Mouse (Mus musculus): ENCODE results near the gene Aldh6a1. TPM values are rescaled to one million over a fixed set of nuclear protein-coding genes. Genes with fewer than 3 reads are reported as not detected.

Gene Aldh6a1
- polyA plus RNA-seq, 1 experiment from 2014 or later, result 25.5 TPM

DNA sequence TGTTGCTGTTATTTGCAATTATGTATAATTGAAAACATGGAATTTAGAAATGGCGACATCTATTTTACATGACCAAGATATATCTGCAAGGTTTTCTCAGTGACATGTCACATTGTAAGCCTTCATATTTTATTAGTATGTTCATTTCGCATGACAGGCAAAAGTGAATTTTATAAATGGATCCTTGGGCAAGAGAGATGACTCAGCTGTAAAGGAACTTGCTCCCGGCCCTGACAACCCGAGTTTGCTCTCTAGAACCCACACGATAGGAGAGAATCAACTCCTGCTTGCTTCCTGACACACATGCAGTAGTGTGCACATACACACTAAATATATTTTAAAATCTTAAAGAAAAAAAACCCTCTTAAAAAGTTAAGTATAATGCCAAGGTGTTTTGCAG is 10.6 kb upstream of the Aldh6a1 start:
- DNase-seq (ENCODE audit: low spot score, missing footprints) (no peak), ATAC-seq (ENCODE audit: low FRiP score) (no peak)
- no peaks in the 10 kb centered on the region for H3K27me3 ChIP-seq (ENCODE audit: control insufficient read depth, insufficient read depth, low read length)
- H3K4me2 ChIP-seq, result no peak overlapping the region
- 92% methylated on average over 5 of the region's 5 CpGs for WGBS
- H3K4me1 ChIP-seq (ENCODE audit: control insufficient read depth, insufficient read depth, low read length), result no peaks in the 10 kb centered on the region
- no peaks in the 10 kb centered on the region for H3K9me3 ChIP-seq (ENCODE audit: control insufficient read depth, low read length)
- H3K4me3 ChIP-seq (ENCODE audit: low read depth, low read length), result no peak overlapping the region
- peaks cover 7% of the 10 kb centered on the region for H3K36me3 ChIP-seq (ENCODE audit: control insufficient read depth, insufficient read depth, low read length)
- H3K9ac ChIP-seq (ENCODE audit: low read length), result no peak overlapping the region
- no peak overlapping the region for H3K27ac ChIP-seq (ENCODE audit: low read depth, low read length)

DNA sequence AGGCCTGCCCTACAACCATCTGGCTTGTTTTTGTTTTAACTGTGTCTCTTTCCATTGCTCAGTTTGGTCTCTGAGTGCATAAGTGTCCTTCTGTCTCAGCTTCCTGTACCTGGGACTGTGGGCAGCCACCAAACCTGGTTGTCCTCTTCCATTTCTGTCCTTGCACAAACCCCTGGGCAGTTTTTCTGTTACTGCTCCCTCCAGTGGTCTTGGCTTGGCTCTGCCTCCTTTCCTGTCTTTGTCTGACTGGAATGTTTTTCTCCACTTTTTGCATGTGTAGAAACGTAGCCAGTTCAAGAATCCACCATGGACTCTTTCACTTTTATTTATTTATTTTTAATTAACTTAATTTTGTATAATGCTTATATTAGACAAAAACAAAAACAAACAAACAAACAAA is 9.0 kb upstream of the Aldh6a1 start:
- Histone ChIP-seq H3K9me3 (ENCODE audit: control insufficient read depth, low read length) (no peaks in the 10 kb centered on the region), H3K27me3 (ENCODE audit: control insufficient read depth, insufficient read depth, low read length) (no peaks in the 10 kb centered on the region), H3K4me1 (ENCODE audit: control insufficient read depth, insufficient read depth, low read length) (no peaks in the 10 kb centered on the region), H3K4me3 (ENCODE audit: low read depth, low read length) (no peak overlapping the region), H3K36me3 (ENCODE audit: control insufficient read depth, insufficient read depth, low read length) (peaks cover 7% of the 10 kb centered on the region), H3K27ac (ENCODE audit: low read depth, low read length) (no peak overlapping the region), H3K9ac (ENCODE audit: low read length) (no peak overlapping the region), H3K4me2 (no peak overlapping the region)
- WGBS, result 70% methylated on average over 1 of the region's 1 CpGs
- ATAC-seq (ENCODE audit: low FRiP score) (no peak), DNase-seq (ENCODE audit: low spot score, missing footprints) (no peak)

DNA sequence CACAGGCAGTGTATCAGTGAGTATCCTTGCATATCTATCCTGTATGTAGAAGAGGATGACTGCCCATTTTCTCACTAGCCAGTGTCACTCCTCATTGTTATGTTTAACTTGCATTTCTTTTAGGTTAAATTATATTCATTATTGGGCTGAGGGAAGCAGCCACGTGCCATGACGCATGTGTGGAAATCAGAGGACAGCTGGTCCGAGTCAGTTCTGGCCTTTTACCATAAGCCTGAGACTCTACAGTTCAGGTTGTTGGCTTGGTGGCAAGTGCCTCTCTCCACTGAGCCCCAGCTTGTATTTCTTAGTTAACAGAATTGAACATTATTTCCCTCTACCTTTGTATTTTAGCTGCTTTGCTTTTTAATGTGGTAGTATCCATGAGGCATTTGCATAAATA is 6.1 kb upstream of the Aldh6a1 start:
- no peaks in the 10 kb centered on the region for H3K9me3 ChIP-seq (ENCODE audit: control insufficient read depth, low read length)
- no peak overlapping the region for H3K4me3 ChIP-seq (ENCODE audit: low read depth, low read length)
- H3K27me3 ChIP-seq (ENCODE audit: control insufficient read depth, insufficient read depth, low read length), result no peaks in the 10 kb centered on the region
- DNase-seq (ENCODE audit: low spot score, missing footprints), result no peak
- H3K4me1 ChIP-seq (ENCODE audit: control insufficient read depth, insufficient read depth, low read length), result peaks cover 2% of the 10 kb centered on the region
- no peak overlapping the region for H3K27ac ChIP-seq (ENCODE audit: low read depth, low read length)
- H3K36me3 ChIP-seq (ENCODE audit: control insufficient read depth, insufficient read depth, low read length), result peaks cover 4% of the 10 kb centered on the region
- H3K9ac ChIP-seq (ENCODE audit: low read length), result no peak overlapping the region
- no peak for ATAC-seq (ENCODE audit: low FRiP score)
- WGBS, result 94% methylated on average over 3 of the region's 3 CpGs
- H3K4me2 ChIP-seq, result no peak overlapping the region

DNA sequence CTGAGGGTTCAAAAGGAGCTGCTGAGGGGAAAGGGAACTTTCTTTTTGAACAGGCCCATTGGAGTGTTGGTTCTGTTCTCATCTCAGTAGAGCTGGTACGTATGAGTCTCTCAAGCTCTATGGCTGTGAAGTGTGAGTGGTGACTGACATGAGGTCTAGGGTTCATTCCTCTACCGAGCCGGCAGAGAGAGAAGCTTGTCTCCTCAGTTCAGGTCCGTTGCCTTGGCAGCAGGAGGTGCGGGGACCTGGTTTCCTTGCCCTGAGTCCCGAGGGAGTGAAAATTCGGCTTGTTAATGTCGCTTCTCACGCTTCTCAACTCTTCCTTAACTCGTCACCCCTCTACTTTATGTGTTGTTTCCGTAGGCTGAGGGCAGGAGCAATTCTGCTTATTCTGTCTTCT is 997 bp upstream of the Aldh6a1 start:
- DNase-seq (ENCODE audit: low spot score, missing footprints) (no peak), ATAC-seq (ENCODE audit: low FRiP score) (no peak)
- H3K4me1 ChIP-seq (ENCODE audit: control insufficient read depth, insufficient read depth, low read length), result peaks cover 11% of the 10 kb centered on the region
- peak overlapping the region; percentile 73 for H3K4me3 ChIP-seq (ENCODE audit: low read depth, low read length)
- no peaks in the 10 kb centered on the region for H3K9me3 ChIP-seq (ENCODE audit: control insufficient read depth, low read length)
- peak overlapping the region; percentile 79 for H3K9ac ChIP-seq (ENCODE audit: low read length)
- peak overlapping the region; percentile 94 for H3K4me2 ChIP-seq
- no peaks in the 10 kb centered on the region for H3K27me3 ChIP-seq (ENCODE audit: control insufficient read depth, insufficient read depth, low read length)
- H3K27ac ChIP-seq (ENCODE audit: low read depth, low read length), result no peak overlapping the region
- H3K36me3 ChIP-seq (ENCODE audit: control insufficient read depth, insufficient read depth, low read length), result no peaks in the 10 kb centered on the region
- WGBS, result 3% methylated on average over 11 of the region's 11 CpGs

DNA sequence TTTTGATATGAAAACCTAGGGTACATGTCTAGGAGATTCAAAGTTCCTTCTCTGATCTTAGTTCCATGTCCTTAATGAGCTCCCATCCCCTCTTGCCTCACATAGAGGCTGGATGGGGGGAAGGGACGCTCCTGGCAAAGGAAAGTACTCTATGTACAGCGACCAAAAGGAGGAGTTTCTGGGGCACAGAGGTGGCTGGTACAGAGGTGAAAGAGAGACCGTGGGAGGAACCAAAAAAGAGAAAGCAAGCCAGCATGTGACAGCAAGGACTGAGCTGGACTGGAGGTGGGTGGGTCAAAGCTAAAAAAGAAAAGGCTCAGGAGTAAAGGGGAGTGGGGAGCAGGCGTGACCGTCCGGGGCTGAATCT is 470 bp downstream of the Aldh6a1 start:
- no peak for ATAC-seq (ENCODE audit: low FRiP score)
- Histone ChIP-seq H3K9ac (ENCODE audit: low read length) (peak overlapping the region; percentile 55), H3K27me3 (ENCODE audit: control insufficient read depth, insufficient read depth, low read length) (no peaks in the 10 kb centered on the region), H3K27ac (ENCODE audit: low read depth, low read length) (no peak overlapping the region), H3K9me3 (ENCODE audit: control insufficient read depth, low read length) (no peaks in the 10 kb centered on the region), H3K4me3 (ENCODE audit: low read depth, low read length) (peak overlapping the region; percentile 73), H3K4me1 (ENCODE audit: control insufficient read depth, insufficient read depth, low read length) (peaks cover 11% of the 10 kb centered on the region), H3K4me2 (peak overlapping the region; percentile 83), H3K36me3 (ENCODE audit: control insufficient read depth, insufficient read depth, low read length) (no peaks in the 10 kb centered on the region)
- under 1% methylated on average over 6 of the region's 6 CpGs for WGBS
- no peak for DNase-seq (ENCODE audit: low spot score, missing footprints)

DNA sequence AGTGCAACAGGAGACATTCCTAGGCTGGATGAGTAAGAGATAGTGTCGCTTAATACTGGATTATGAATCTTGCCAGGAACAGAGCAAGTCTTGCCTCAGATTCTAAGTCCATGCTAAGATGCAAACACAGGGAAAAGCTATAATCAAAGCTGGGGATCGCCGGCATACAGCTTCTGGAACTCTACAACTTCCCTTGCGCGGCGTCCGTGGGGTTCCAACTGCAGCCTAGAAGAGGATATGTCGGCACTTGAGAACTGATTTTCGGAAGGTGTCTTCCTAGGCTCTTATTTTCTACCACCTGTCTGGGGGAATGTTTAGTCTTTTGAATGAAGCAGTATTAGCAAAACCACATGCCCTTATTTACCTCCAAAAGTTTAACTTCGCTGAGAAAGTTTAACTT is 917 bp downstream of the Aldh6a1 start:
- no peak for DNase-seq (ENCODE audit: low spot score, missing footprints)
- H3K4me3 ChIP-seq (ENCODE audit: low read depth, low read length), result no peak overlapping the region
- peak overlapping the region; percentile 83 for H3K4me2 ChIP-seq
- H3K27ac ChIP-seq (ENCODE audit: low read depth, low read length), result no peak overlapping the region
- H3K9me3 ChIP-seq (ENCODE audit: control insufficient read depth, low read length), result no peaks in the 10 kb centered on the region
- H3K36me3 ChIP-seq (ENCODE audit: control insufficient read depth, insufficient read depth, low read length), result no peaks in the 10 kb centered on the region
- no peak for ATAC-seq (ENCODE audit: low FRiP score)
- peaks cover 11% of the 10 kb centered on the region for H3K4me1 ChIP-seq (ENCODE audit: control insufficient read depth, insufficient read depth, low read length)
- WGBS, result 52% methylated on average over 10 of the region's 10 CpGs
- H3K27me3 ChIP-seq (ENCODE audit: control insufficient read depth, insufficient read depth, low read length), result no peaks in the 10 kb centered on the region
- H3K9ac ChIP-seq (ENCODE audit: low read length), result peak overlapping the region; percentile 55; the same call in 1 of the 2 replicates

DNA sequence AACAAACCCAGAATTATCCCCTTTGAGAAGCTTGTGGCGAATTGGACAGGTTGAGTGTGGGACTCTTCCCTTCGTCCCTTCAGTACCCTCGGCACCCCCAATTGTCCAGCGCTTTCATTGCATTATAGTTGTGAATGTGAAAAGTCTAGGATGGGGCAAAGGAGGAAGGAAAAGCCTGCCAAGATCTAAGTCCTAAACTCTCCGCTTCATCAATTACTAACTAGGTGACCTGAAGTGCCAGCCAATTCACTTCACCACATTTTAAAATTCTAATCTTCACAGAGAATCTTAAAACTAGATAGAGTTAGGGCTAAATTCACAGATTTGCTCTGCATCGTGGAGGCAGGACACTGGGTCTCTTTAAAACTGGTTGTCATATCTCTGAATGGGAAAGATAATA is 2.6 kb downstream of the Aldh6a1 start:
- H3K9ac ChIP-seq (ENCODE audit: low read length), result no peak overlapping the region
- H3K4me2 ChIP-seq, result no peak overlapping the region
- ATAC-seq (ENCODE audit: low FRiP score) (no peak), DNase-seq (ENCODE audit: low spot score, missing footprints) (no peak)
- 81% methylated on average over 6 of the region's 6 CpGs for WGBS
- H3K36me3 ChIP-seq (ENCODE audit: control insufficient read depth, insufficient read depth, low read length), result no peaks in the 10 kb centered on the region
- H3K27ac ChIP-seq (ENCODE audit: low read depth, low read length), result no peak overlapping the region
- peaks cover 11% of the 10 kb centered on the region for H3K4me1 ChIP-seq (ENCODE audit: control insufficient read depth, insufficient read depth, low read length)
- no peak overlapping the region for H3K4me3 ChIP-seq (ENCODE audit: low read depth, low read length)
- no peaks in the 10 kb centered on the region for H3K27me3 ChIP-seq (ENCODE audit: control insufficient read depth, insufficient read depth, low read length)
- H3K9me3 ChIP-seq (ENCODE audit: control insufficient read depth, low read length), result no peaks in the 10 kb centered on the region

DNA sequence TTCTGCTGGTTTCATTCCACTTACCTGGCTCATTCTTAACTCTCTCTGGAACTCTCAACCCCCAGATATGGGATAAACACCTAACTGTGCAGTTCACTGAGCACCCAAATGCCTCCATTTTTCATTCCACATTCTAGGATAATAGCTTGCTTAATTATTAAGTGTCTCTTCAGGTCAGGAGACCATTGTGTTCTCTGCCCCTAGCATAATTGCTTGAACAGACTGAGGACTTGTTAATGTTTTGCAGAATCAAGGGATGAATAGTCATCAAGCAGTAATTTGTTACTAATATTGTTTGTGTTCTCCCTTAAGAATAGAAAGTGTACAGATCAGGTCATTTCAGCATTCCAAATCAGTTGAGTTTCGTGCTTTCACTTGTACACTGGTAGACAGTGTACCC is 3.4 kb downstream of the Aldh6a1 start:
- H3K9me3 ChIP-seq (ENCODE audit: control insufficient read depth, low read length), result no peaks in the 10 kb centered on the region
- 87% methylated on average over 1 of the region's 1 CpGs for WGBS
- H3K27ac ChIP-seq (ENCODE audit: low read depth, low read length), result no peak overlapping the region
- no peak overlapping the region for H3K4me2 ChIP-seq
- DNase-seq (ENCODE audit: low spot score, missing footprints), result no peak
- ATAC-seq (ENCODE audit: low FRiP score), result no peak
- H3K27me3 ChIP-seq (ENCODE audit: control insufficient read depth, insufficient read depth, low read length), result no peaks in the 10 kb centered on the region
- peaks cover 11% of the 10 kb centered on the region for H3K4me1 ChIP-seq (ENCODE audit: control insufficient read depth, insufficient read depth, low read length)
- no peaks in the 10 kb centered on the region for H3K36me3 ChIP-seq (ENCODE audit: control insufficient read depth, insufficient read depth, low read length)
- H3K9ac ChIP-seq (ENCODE audit: low read length), result no peak overlapping the region
- H3K4me3 ChIP-seq (ENCODE audit: low read depth, low read length), result no peak overlapping the region

DNA sequence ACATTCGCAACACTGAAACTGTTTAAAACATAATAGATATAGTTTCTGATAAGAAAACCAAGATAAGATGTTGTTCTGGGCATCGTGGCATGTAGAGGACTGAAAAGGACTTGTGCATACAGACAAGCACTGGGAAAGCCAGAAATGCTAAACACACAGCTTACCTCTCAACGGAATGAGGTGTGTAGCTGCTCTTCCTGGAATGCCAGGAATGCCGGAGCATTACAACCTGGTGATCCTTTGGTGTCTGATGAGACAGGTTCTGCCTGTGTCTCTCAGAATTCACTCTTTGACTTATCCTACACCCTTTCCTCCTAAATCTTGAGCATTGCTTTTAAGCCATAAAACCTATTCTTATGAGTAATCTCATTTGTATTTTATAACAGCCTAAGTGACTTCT is 8.3 kb downstream of the Aldh6a1 start:
- no peaks in the 10 kb centered on the region for H3K9me3 ChIP-seq (ENCODE audit: control insufficient read depth, low read length)
- no peak overlapping the region for H3K4me2 ChIP-seq
- no peaks in the 10 kb centered on the region for H3K4me1 ChIP-seq (ENCODE audit: control insufficient read depth, insufficient read depth, low read length)
- no peak overlapping the region for H3K4me3 ChIP-seq (ENCODE audit: low read depth, low read length)
- no peak overlapping the region for H3K27ac ChIP-seq (ENCODE audit: low read depth, low read length)
- no peak for ATAC-seq (ENCODE audit: low FRiP score)
- no peaks in the 10 kb centered on the region for H3K36me3 ChIP-seq (ENCODE audit: control insufficient read depth, insufficient read depth, low read length)
- no peaks in the 10 kb centered on the region for H3K27me3 ChIP-seq (ENCODE audit: control insufficient read depth, insufficient read depth, low read length)
- no peak for DNase-seq (ENCODE audit: low spot score, missing footprints)
- no peak overlapping the region for H3K9ac ChIP-seq (ENCODE audit: low read length)
- 72% methylated on average over 4 of the region's 4 CpGs for WGBS

DNA sequence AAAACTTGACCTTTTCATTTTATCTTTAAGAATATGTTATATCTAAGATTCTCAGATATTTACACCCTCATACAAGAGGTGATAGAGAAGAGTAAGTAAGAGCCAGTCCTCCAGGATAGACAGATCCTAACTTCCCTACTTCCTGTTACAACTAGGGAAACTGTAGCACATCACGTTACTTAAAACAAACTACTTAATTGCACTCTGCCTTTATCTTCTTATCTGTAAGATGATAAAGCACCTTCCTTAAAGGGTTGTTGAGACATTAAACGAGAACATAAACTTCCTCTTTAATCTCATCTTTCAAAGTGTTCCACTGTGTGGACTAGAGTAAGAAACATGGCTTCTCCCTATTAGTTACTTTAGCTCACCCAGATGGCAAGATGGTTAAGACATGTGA is 12.1 kb downstream of the Aldh6a1 start:
- Histone ChIP-seq H3K9me3 (ENCODE audit: control insufficient read depth, low read length) (no peaks in the 10 kb centered on the region), H3K4me1 (ENCODE audit: control insufficient read depth, insufficient read depth, low read length) (no peaks in the 10 kb centered on the region), H3K27me3 (ENCODE audit: control insufficient read depth, insufficient read depth, low read length) (no peaks in the 10 kb centered on the region), H3K27ac (ENCODE audit: low read depth, low read length) (no peak overlapping the region), H3K9ac (ENCODE audit: low read length) (no peak overlapping the region), H3K4me3 (ENCODE audit: low read depth, low read length) (no peak overlapping the region), H3K4me2 (no peak overlapping the region), H3K36me3 (ENCODE audit: control insufficient read depth, insufficient read depth, low read length) (no peaks in the 10 kb centered on the region)
- DNase-seq (ENCODE audit: low spot score, missing footprints) (no peak), ATAC-seq (ENCODE audit: low FRiP score) (no peak)
- 80% methylated on average over 2 of the region's 2 CpGs for WGBS
